Mouse (Mus musculus) hindbrain, postnatal 0 days (tissue): ENCODE results near the gene Mblac2. TPM values are rescaled to one million over a fixed set of nuclear protein-coding genes. Genes with fewer than 3 reads are reported as not detected.

Experiments used
- ATAC-seq: fragments of 200-750 bp; cut with Nextera tagmentation; 2 replicates; pipeline ENCODE4 v1.8.0; 2017; ENCODE audit warnings: mild to moderate bottlenecking, moderate TSS enrichment, moderate library complexity
- DNase-seq: peaks from one replicate; pipeline ENCODE4 v3.0.0-alpha.2; 2015; ENCODE audit warnings: low spot score
- H3K27ac ChIP-seq: fragments of 300-500 bp; sonication (generic); 2 replicates; pipeline ENCODE4 v1.5.1; 2014; ENCODE audit warnings: mild to moderate bottlenecking
- H3K27me3 ChIP-seq: fragments of 300-500 bp; sonication (generic); 2 replicates; pipeline ENCODE4 v1.6.1; 2014; ENCODE audit warnings: low read length, mixed read lengths; ENCODE audit not compliant: insufficient read depth
- H3K36me3 ChIP-seq: fragments of 300-500 bp; sonication (generic); 2 replicates; pipeline ENCODE4 v1.6.1; 2014; ENCODE audit warnings: low read length, mixed read lengths; ENCODE audit not compliant: insufficient read depth
- H3K4me1 ChIP-seq: fragments of 300-500 bp; sonication (generic); 2 replicates; pipeline ENCODE4 v1.6.1; 2014; ENCODE audit warnings: antibody characterized with exemption, low read length, mixed read lengths; ENCODE audit not compliant: insufficient read depth
- H3K4me2 ChIP-seq: fragments of 300-500 bp; sonication (generic); 2 replicates; pipeline ENCODE4 v1.6.1; 2014; ENCODE audit warnings: low read depth, mild to moderate bottlenecking, low read length, moderate library complexity, mixed read lengths
- H3K4me3 ChIP-seq: fragments of 300-500 bp; sonication (generic); 2 replicates; pipeline ENCODE4 v1.5.1; 2014; ENCODE audit warnings: low read length
- H3K9ac ChIP-seq: fragments of 300-500 bp; sonication (generic); replicated peaks from 2 replicates; pipeline ENCODE4 v1.6.1; 2014; ENCODE audit warnings: mild to moderate bottlenecking, low read length, moderate library complexity, mixed read lengths
- H3K9me3 ChIP-seq: fragments of 300-500 bp; sonication (generic); 2 replicates; pipeline ENCODE4 v1.6.1; 2016; ENCODE audit warnings: low read length, mixed read lengths
- CTCF ChIP-seq: IDR thresholded peaks from 2 replicates; pipeline ENCODE4 v1.5.1; 2016; ENCODE audit warnings: antibody characterized with exemption, control low read depth, low read depth
- WGBS: fragments of 180-500 bp; shearing (Covaris S2); extraction: QIAGEN DNeasy Blood & Tissue Kit; methylation state at CpG from one replicate; pipeline ENCODE4 v1.1.7; 2014; 5-methylcytosine and 5-hydroxymethylcytosine counted together
- polyA plus RNA-seq: library from polyadenylated mRNA; unstranded; fragments of >200 nt; fragmentation: Nextera tagmentation; extraction: Ambion mirVana; gene quantifications from 2 replicates; pipeline ENCODE4 v1.2.1, GENCODE M21; 2015
- total RNA-seq: library from RNA; depleted of rRNA; stranded (reverse); fragments of >200 nt; gene quantifications from 2 replicates; pipeline ENCODE4 v1.2.3, GENCODE M21; 2014

Mblac2 gene
- total and polyA plus RNA-seq, 2 experiments from 2014 or later = 38.2 to 64.7 TPM

DNA sequence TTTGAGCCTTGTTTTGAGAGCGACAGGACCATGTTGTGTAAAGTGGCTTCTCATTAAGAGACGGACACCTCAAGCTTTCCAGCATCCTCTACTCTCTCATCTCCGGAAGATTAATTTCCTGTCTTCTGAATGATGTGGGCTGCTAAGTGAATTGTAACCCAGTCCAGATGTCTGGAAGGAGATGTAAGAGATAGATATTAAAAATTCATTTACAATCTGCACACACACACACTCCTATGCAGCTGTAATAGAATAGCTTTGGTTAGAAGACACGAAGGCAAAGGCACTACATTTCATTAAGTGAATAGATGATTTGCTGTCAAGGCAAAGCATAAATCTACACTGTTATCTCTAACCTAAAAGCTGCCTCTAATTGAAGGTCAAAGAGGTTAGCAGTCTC lies 18.0 kb downstream of the Mblac2 start:
- Histone ChIP-seq H3K9ac (no peak overlapping the region), H3K4me3 (no peak overlapping the region), H3K4me2 (no peak overlapping the region), H3K27ac (no peak overlapping the region), H3K9me3 (no peaks in the 10 kb centered on the region), H3K4me1 (no peaks in the 10 kb centered on the region), H3K36me3 (no peaks in the 10 kb centered on the region), H3K27me3 (no peaks in the 10 kb centered on the region)
- no peak for DNase-seq
- no peak for TF ChIP-seq CTCF
- ATAC-seq = no peak
- 76% methylated on average over 4 of the region's 4 CpGs for WGBS

DNA sequence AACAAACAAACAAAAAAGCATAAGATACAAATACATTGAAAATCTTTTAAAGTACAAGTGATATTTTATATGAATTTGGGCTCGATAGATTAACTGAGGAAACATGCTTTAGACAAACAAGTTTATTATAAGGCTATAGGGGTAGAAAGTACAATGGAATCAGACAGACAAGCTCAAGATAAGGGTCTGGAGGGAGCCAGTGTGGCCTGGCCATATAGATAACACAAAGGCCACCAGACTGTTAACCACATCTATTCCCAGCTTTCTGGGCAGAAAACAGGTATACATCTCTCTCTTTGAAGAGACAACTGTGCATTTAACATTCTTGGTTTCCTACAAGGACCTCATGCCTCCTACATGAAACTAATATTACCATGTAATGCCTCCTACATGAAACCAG lies 19.2 kb downstream of the Mblac2 start:
- no peaks in the 10 kb centered on the region for H3K36me3 ChIP-seq
- no peak overlapping the region for H3K4me2 ChIP-seq
- no peaks in the 10 kb centered on the region for H3K27me3 ChIP-seq
- H3K9ac ChIP-seq = no peak overlapping the region
- 100% methylated on average over 1 of the region's 1 CpGs for WGBS
- DNase-seq (no peak), ATAC-seq (no peak)
- no peaks in the 10 kb centered on the region for H3K4me1 ChIP-seq
- H3K27ac ChIP-seq = no peak overlapping the region
- TF ChIP-seq CTCF = no peak
- no peaks in the 10 kb centered on the region for H3K9me3 ChIP-seq
- no peak overlapping the region for H3K4me3 ChIP-seq

- DNase-seq (no peak), ATAC-seq (no peak)
- Histone ChIP-seq H3K27ac (no peak overlapping the region), H3K4me1 (no peaks in the 10 kb centered on the region), H3K4me3 (no peak overlapping the region), H3K36me3 (no peaks in the 10 kb centered on the region), H3K9me3 (no peaks in the 10 kb centered on the region), H3K4me2 (no peak overlapping the region), H3K9ac (no peak overlapping the region), H3K27me3 (no peaks in the 10 kb centered on the region)
- TF ChIP-seq CTCF = no peak
- WGBS = 93% methylated on average over 5 of the region's 5 CpGs
Measured at GRCm38 (mm10) chr13:81736606-81737005, 25.5 kb downstream of the Mblac2 start.

DNA sequence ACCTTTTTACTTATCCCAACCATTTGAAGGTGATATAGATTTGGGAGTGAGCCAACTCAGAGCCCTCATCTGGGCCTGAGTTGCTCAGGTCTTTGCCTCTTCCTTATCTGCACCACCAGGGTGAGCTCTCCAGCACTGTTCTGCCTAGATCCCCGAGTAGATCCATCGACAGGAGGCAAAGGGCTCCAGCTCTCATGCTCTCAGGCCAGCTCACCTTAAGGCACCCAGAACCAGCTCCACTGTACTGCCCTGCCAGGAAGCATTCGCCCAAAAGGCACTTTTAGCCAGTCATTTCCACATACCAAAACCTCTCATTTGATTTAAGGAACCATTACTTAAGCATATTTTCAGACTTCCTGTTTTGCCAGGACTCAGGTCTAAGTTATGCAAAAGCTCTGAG lies 29.8 kb downstream of the Mblac2 start:
- Histone ChIP-seq H3K4me3 (no peak overlapping the region), H3K9me3 (no peaks in the 10 kb centered on the region), H3K27me3 (no peaks in the 10 kb centered on the region), H3K27ac (no peak overlapping the region), H3K4me2 (no peak overlapping the region), H3K36me3 (no peaks in the 10 kb centered on the region), H3K4me1 (no peaks in the 10 kb centered on the region), H3K9ac (no peak overlapping the region)
- ATAC-seq (no peak), DNase-seq (no peak)
- TF ChIP-seq CTCF = no peak
- 66% methylated on average over 3 of the region's 3 CpGs for whole genome bisulfite sequencing

DNA sequence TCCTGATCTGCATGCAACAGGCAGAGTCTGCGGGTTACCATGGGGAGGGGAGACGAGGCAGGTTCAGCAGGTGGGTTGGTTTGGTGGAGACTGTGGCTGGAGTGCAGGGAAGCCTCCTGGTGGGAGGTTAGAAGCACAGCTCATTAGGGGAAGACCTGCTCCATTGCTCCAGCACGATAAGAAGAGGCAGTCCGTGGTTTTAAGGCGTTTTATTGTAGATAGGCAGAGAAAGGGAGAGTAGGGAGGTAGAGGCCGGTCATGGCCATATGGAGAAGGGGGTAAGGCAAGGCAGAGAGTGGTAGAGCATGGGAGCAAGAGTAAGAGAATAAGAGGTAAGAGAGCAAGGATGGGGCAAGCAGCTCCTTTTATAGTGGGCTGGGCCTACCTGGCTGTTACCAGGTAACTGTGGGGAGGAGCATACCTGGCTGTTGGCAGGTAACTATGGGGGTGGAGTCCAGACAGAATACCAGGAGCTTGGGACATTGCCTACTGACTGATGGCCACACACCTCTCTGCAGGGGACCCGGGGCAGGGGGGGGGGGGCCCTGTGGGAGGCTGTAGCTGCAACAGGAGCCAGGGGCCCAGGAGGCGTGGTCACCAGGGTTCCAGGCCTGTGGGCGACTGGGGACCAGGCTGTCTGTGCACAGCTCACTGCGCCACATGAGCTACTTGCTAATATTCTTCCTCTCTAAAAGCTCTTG lies 32.4 kb downstream of the Mblac2 start:
- DNase-seq (no peak), ATAC-seq (no peak)
- no peak overlapping the region for H3K9ac ChIP-seq
- no peaks in the 10 kb centered on the region for H3K4me1 ChIP-seq
- no peaks in the 10 kb centered on the region for H3K9me3 ChIP-seq
- H3K36me3 ChIP-seq = no peaks in the 10 kb centered on the region
- H3K4me3 ChIP-seq = no peak overlapping the region
- no peak for TF ChIP-seq CTCF
- no peak overlapping the region for H3K27ac ChIP-seq
- H3K27me3 ChIP-seq = no peaks in the 10 kb centered on the region
- H3K4me2 ChIP-seq = no peak overlapping the region
- 48% methylated on average over 10 of the region's 10 CpGs for WGBS

DNA sequence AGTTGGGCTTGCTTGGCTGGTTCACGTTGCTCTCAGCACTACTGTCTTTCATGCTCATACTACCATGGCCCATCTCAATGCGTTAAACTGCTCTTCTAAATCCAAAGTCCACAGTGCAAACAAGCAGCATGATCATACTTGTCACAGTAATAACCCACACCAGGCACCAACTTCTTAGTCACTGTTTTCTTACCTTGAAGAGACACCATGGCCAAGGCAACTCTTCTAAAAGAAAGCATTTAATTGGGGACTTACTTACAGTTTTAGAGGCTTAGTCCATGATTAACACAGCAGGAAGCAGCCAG lies 32.9 kb downstream of the Mblac2 start:
- Histone ChIP-seq H3K27ac (no peak overlapping the region), H3K4me2 (no peak overlapping the region), H3K9me3 (no peaks in the 10 kb centered on the region), H3K27me3 (no peaks in the 10 kb centered on the region), H3K4me1 (no peaks in the 10 kb centered on the region), H3K9ac (no peak overlapping the region), H3K36me3 (no peaks in the 10 kb centered on the region), H3K4me3 (no peak overlapping the region)
- TF ChIP-seq CTCF = no peak
- 46% methylated on average over 2 of the region's 2 CpGs for WGBS
- DNase-seq (no peak), ATAC-seq (no peak)

GRCm38 (mm10) chr13:81754878-81755277 lies 43.7 kb downstream of the Mblac2 start:
- no peak overlapping the region for H3K27ac ChIP-seq
- H3K27me3 ChIP-seq = no peaks in the 10 kb centered on the region
- H3K4me1 ChIP-seq = no peaks in the 10 kb centered on the region
- no peak overlapping the region for H3K9ac ChIP-seq
- DNase-seq (no peak), ATAC-seq (no peak)
- H3K4me2 ChIP-seq = no peak overlapping the region
- H3K9me3 ChIP-seq = no peaks in the 10 kb centered on the region
- H3K36me3 ChIP-seq = no peaks in the 10 kb centered on the region
- no peak for TF ChIP-seq CTCF
- no peak overlapping the region for H3K4me3 ChIP-seq
